Mouse (Mus musculus): ENCODE measurements around the gene Calml3.

DNA sequence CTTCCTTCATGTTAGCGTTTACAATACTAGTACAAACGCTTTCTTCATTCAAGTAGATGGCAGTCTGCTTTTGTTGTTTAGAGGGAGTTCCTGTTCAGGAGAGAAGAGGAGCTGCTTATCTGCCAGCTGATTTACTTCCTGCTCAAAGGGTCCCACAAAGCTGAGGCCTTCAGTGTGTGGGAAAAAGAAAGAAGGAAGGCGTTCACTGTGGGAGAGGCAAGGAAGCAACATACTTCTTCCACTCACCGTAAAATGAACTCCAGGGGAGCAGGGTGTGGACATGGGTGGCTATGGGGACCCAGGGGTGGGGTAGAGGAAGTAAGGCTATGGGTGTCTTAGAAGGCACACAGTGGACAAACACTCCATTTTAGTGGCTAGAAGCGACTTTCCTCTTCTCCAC, 1.5 kb upstream of the Calml3 start:
- TF ChIP-seq POLR2A (IDR thresholded peaks at IDR 0.05; ENCODE audit: borderline replicate concordance, control insufficient read depth, low read depth, low read length) (no peak), CTCF (IDR thresholded peaks at IDR 0.05; ENCODE audit: control insufficient read depth, insufficient read depth, low read length) (no peak)
